Mouse (Mus musculus): ENCODE measurements around the gene Scg3.

DNA sequence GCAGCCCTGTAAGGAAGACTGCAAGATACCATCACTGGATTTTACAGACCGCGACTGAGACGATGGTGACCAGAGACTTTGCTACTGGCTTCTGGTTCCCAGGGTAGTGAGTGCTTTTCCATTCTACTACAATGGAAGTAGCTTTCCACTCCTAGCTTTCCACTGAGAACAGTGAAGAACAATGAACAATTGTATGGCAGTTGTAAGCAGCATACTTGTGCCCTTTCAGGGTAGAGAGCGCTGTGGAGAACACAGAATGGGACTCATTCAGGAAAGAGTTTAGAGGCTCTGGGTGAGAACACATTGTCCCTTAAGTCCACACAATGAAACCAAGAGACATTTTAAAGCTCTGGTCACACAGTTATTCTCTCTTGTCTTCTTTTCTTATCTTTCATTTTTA lies 86.3 kb downstream of the Scg3 start:
- TF ChIP-seq POLR2A (IDR thresholded peaks at IDR 0.05; ENCODE audit: borderline replicate concordance, extremely low read depth, insufficient read depth, insufficient read length, poor library complexity, severe bottlenecking) (no peak), CTCF (IDR thresholded peaks at IDR 0.05; ENCODE audit: borderline replicate concordance, extremely low read depth, insufficient read depth, insufficient read length) (no peak)
